Mouse (Mus musculus): ENCODE measurements around the gene Kif6. TPM values are rescaled to one million over a fixed set of nuclear protein-coding genes. Genes with fewer than 3 reads are reported as not detected.

Kif6 gene
- polyA plus RNA-seq (2014; fragmentation: Nextera tagmentation; extraction: Ambion mirVana) = 2.3 and 3.7 TPM in 2 replicates

DNA sequence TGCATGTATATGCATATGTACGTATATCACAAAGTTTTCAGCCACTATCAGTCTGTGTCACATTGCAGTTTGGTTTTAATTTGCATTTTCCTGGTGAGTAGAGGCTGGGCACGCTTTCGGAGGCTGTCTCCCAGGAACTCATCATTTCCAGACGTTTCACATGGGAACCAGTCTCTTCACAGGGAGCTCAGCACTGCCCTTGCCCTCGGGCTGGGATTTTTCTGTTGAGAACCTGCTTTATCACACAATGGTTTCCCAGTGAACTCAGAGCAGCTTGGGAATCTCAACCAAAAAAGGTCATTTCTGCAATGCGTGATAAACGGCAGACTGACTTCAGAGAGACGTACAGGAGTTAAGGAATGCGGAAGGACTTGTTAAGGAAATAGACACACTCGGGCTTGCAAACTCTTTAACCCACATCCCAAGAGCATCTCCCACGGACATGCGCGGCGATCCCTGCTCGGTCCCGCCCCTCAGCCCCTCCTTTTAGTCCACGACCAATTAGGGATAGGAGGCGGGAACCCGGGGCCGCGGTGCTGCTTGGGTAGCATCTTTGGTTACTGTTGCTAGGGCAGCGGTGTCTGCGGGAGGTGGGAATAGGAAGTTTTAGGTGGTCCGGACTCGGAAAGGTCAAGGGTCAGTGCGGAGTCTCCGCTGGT is at the start of gene Kif6:
Gene Kif6, plus strand, starts transcription at position 560 of the 659 bp plus-strand sequence.
- peak; percentile 96 for ATAC-seq (ENCODE audit: low FRiP score)
- Histone ChIP-seq H3K9ac (peak within 1 kb of the TSS; percentile 58), H3K4me1 (replicated peaks; ENCODE audit: control insufficient read depth, insufficient read depth, low read length) (peaks cover 10% of the 10 kb centered on the region; the same call in 1 of the 2 replicates), H3K4me2 (replicated peaks) (peak within 1 kb of the TSS; percentile 84), H3K27ac (no peak within 1 kb of the TSS; the same call in 1 of the 2 replicates), H3K9me3 (ENCODE audit: control insufficient read depth, low read length) (no peaks in the 10 kb centered on the region), H3K36me3 (replicated peaks; ENCODE audit: control insufficient read depth, insufficient read depth) (no peaks in the 10 kb centered on the region), H3K4me3 (replicated peaks; ENCODE audit: low read length) (peak within 1 kb of the TSS; percentile 57), H3K27me3 (ENCODE audit: control insufficient read depth, insufficient read depth, low read length) (no peaks in the 10 kb centered on the region)
- 3% methylated on average over 27 of the region's 27 CpGs for WGBS
- DNase-seq (ENCODE audit: low spot score) = peak; percentile 87

GRCm38 (mm10) chr17:49568717-49569116 is 46.2 kb upstream of the Kif6 start:
- ATAC-seq (ENCODE audit: low FRiP score) = no peak
- WGBS = 84% methylated on average over 8 of the region's 8 CpGs

GRCm38 (mm10) chr17:49577321-49577720 is 37.6 kb upstream of the Kif6 start:
- no peak overlapping the region for H3K9ac ChIP-seq
- H3K36me3 ChIP-seq (replicated peaks; ENCODE audit: control insufficient read depth, insufficient read depth) = no peaks in the 10 kb centered on the region
- 97% methylated on average over 3 of the region's 3 CpGs for WGBS
- DNase-seq (ENCODE audit: low spot score) (no peak), ATAC-seq (ENCODE audit: low FRiP score) (no peak)
- H3K4me3 ChIP-seq (replicated peaks; ENCODE audit: low read length) = no peak overlapping the region
- no peaks in the 10 kb centered on the region for H3K9me3 ChIP-seq (ENCODE audit: control insufficient read depth, low read length)
- no peak overlapping the region for H3K4me2 ChIP-seq (replicated peaks)
- no peak overlapping the region for H3K27ac ChIP-seq
- no peaks in the 10 kb centered on the region for H3K4me1 ChIP-seq (replicated peaks; ENCODE audit: control insufficient read depth, insufficient read depth, low read length)
- H3K27me3 ChIP-seq (ENCODE audit: control insufficient read depth, insufficient read depth, low read length) = no peaks in the 10 kb centered on the region

More at GRCm38 (mm10) chr17:49568717-49569116, 46.2 kb upstream of the Kif6 start:
- no peak overlapping the region for H3K9ac ChIP-seq
- H3K4me3 ChIP-seq (replicated peaks; ENCODE audit: low read length) = no peak overlapping the region
- DNase-seq (ENCODE audit: low spot score) = no peak
- H3K9me3 ChIP-seq (ENCODE audit: control insufficient read depth, low read length) = no peaks in the 10 kb centered on the region
- no peak overlapping the region for H3K27ac ChIP-seq
- H3K27me3 ChIP-seq (ENCODE audit: control insufficient read depth, insufficient read depth, low read length) = peaks cover 3% of the 10 kb centered on the region; the same call in 1 of the 2 replicates
- H3K4me2 ChIP-seq (replicated peaks) = no peak overlapping the region
- peaks cover 3% of the 10 kb centered on the region; the same call in 1 of the 2 replicates for H3K4me1 ChIP-seq (replicated peaks; ENCODE audit: control insufficient read depth, insufficient read depth, low read length)
- H3K36me3 ChIP-seq (replicated peaks; ENCODE audit: control insufficient read depth, insufficient read depth) = no peaks in the 10 kb centered on the region

- no peak overlapping the region for H3K27ac ChIP-seq
- H3K27me3 ChIP-seq (ENCODE audit: control insufficient read depth, insufficient read depth, low read length) = no peaks in the 10 kb centered on the region
- H3K36me3 ChIP-seq (replicated peaks; ENCODE audit: control insufficient read depth, insufficient read depth) = no peaks in the 10 kb centered on the region
- 78% methylated on average over 11 of the region's 11 CpGs for WGBS
- H3K4me2 ChIP-seq (replicated peaks) = no peak overlapping the region
- no peaks in the 10 kb centered on the region for H3K9me3 ChIP-seq (ENCODE audit: control insufficient read depth, low read length)
- H3K4me3 ChIP-seq (replicated peaks; ENCODE audit: low read length) = no peak overlapping the region
- H3K4me1 ChIP-seq (replicated peaks; ENCODE audit: control insufficient read depth, insufficient read depth, low read length) = no peaks in the 10 kb centered on the region
- DNase-seq (ENCODE audit: low spot score) (no peak), ATAC-seq (ENCODE audit: low FRiP score) (no peak)
- H3K9ac ChIP-seq = no peak overlapping the region
Observed at GRCm38 (mm10) chr17:49582471-49582870, 32.5 kb upstream of the Kif6 start.

GRCm38 (mm10) chr17:49590051-49590450 is 24.9 kb upstream of the Kif6 start:
- Histone ChIP-seq H3K27me3 (ENCODE audit: control insufficient read depth, insufficient read depth, low read length) (no peaks in the 10 kb centered on the region), H3K9ac (no peak overlapping the region), H3K36me3 (replicated peaks; ENCODE audit: control insufficient read depth, insufficient read depth) (no peaks in the 10 kb centered on the region), H3K9me3 (ENCODE audit: control insufficient read depth, low read length) (no peaks in the 10 kb centered on the region), H3K4me3 (replicated peaks; ENCODE audit: low read length) (no peak overlapping the region), H3K4me2 (replicated peaks) (no peak overlapping the region), H3K27ac (no peak overlapping the region), H3K4me1 (replicated peaks; ENCODE audit: control insufficient read depth, insufficient read depth, low read length) (no peaks in the 10 kb centered on the region)
- no peak; the same call in 1 of the 2 replicates for ATAC-seq (ENCODE audit: low FRiP score)
- WGBS = 16% methylated on average over 8 of the region's 8 CpGs
- DNase-seq (ENCODE audit: low spot score) = no peak

DNA sequence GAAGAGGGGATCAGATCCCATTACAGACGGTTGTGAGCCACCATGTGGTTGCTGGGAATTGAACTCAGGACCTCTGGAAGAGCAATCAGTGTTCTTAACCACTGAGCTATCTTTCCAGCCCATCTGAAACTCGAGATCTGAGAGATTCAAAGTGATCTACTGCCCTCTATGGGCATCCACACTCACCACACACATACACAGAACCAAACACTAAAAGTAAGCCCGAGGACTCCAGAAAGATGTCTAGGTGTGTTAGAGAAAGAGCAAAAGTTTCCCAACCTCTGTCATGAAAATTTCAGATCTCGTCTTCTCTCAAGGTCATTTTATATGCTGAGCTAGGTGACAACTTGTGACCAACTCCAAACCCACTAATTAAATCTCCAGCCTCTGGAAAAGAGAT is 9.5 kb upstream of the Kif6 start:
- WGBS = 84% methylated on average over 4 of the region's 4 CpGs
- ATAC-seq (ENCODE audit: low FRiP score) (no peak), DNase-seq (ENCODE audit: low spot score) (no peak)
- H3K27ac ChIP-seq = no peak overlapping the region
- no peaks in the 10 kb centered on the region for H3K4me1 ChIP-seq (replicated peaks; ENCODE audit: control insufficient read depth, insufficient read depth, low read length)
- H3K36me3 ChIP-seq (replicated peaks; ENCODE audit: control insufficient read depth, insufficient read depth) = no peaks in the 10 kb centered on the region
- no peak overlapping the region for H3K4me2 ChIP-seq (replicated peaks)
- H3K27me3 ChIP-seq (ENCODE audit: control insufficient read depth, insufficient read depth, low read length) = no peaks in the 10 kb centered on the region
- H3K9me3 ChIP-seq (ENCODE audit: control insufficient read depth, low read length) = peaks cover 6% of the 10 kb centered on the region; the same call in 1 of the 2 replicates
- H3K9ac ChIP-seq = no peak overlapping the region
- H3K4me3 ChIP-seq (replicated peaks; ENCODE audit: low read length) = no peak overlapping the region

GRCm38 (mm10) chr17:49607351-49608027 is 7.4 kb upstream of the Kif6 start:
- ATAC-seq (ENCODE audit: low FRiP score) (no peak; the same call in 1 of the 2 replicates), DNase-seq (ENCODE audit: low spot score) (no peak)
- peaks cover 6% of the 10 kb centered on the region; the same call in 1 of the 2 replicates for H3K9me3 ChIP-seq (ENCODE audit: control insufficient read depth, low read length)
- no peak overlapping the region for H3K9ac ChIP-seq
- H3K36me3 ChIP-seq (replicated peaks; ENCODE audit: control insufficient read depth, insufficient read depth) = no peaks in the 10 kb centered on the region
- H3K4me1 ChIP-seq (replicated peaks; ENCODE audit: control insufficient read depth, insufficient read depth, low read length) = no peaks in the 10 kb centered on the region
- H3K27ac ChIP-seq = no peak overlapping the region
- 22% methylated on average over 7 of the region's 7 CpGs for WGBS
- H3K4me2 ChIP-seq (replicated peaks) = no peak overlapping the region
- no peak overlapping the region for H3K4me3 ChIP-seq (replicated peaks; ENCODE audit: low read length)
- no peaks in the 10 kb centered on the region for H3K27me3 ChIP-seq (ENCODE audit: control insufficient read depth, insufficient read depth, low read length)

- Histone ChIP-seq H3K4me2 (replicated peaks) (no peak overlapping the region), H3K27me3 (ENCODE audit: control insufficient read depth, insufficient read depth, low read length) (no peaks in the 10 kb centered on the region), H3K9ac (no peak overlapping the region), H3K27ac (no peak overlapping the region), H3K36me3 (replicated peaks; ENCODE audit: control insufficient read depth, insufficient read depth) (no peaks in the 10 kb centered on the region), H3K9me3 (ENCODE audit: control insufficient read depth, low read length) (no peaks in the 10 kb centered on the region), H3K4me3 (replicated peaks; ENCODE audit: low read length) (no peak overlapping the region), H3K4me1 (replicated peaks; ENCODE audit: control insufficient read depth, insufficient read depth, low read length) (peaks cover 5% of the 10 kb centered on the region; the same call in 1 of the 2 replicates)
- DNase-seq (ENCODE audit: low spot score) (no peak), ATAC-seq (ENCODE audit: low FRiP score) (no peak)
- 64% methylated on average over 8 of the region's 8 CpGs for WGBS
Observed at GRCm38 (mm10) chr17:49610296-49610695, 4.6 kb upstream of the Kif6 start.

- ATAC-seq (ENCODE audit: low FRiP score) = peak; percentile 85
- 1% methylated on average over 26 of the region's 26 CpGs for WGBS
Observed at GRCm38 (mm10) chr17:49615241-49615651, 310 bp downstream of the Kif6 start.

More at GRCm38 (mm10) chr17:49615241-49615651, 310 bp downstream of the Kif6 start:
- Histone ChIP-seq H3K27ac (no peak overlapping the region), H3K4me2 (replicated peaks) (peak overlapping the region; percentile 84), H3K36me3 (replicated peaks; ENCODE audit: control insufficient read depth, insufficient read depth) (no peaks in the 10 kb centered on the region), H3K4me3 (replicated peaks; ENCODE audit: low read length) (peak overlapping the region; percentile 57), H3K9me3 (ENCODE audit: control insufficient read depth, low read length) (no peaks in the 10 kb centered on the region), H3K27me3 (ENCODE audit: control insufficient read depth, insufficient read depth, low read length) (no peaks in the 10 kb centered on the region), H3K9ac (peak overlapping the region; percentile 58), H3K4me1 (replicated peaks; ENCODE audit: control insufficient read depth, insufficient read depth, low read length) (peaks cover 10% of the 10 kb centered on the region; the same call in 1 of the 2 replicates)
- DNase-seq (ENCODE audit: low spot score) = no peak
